Mouse (Mus musculus): ENCODE data around the gene Tsku.

- TF ChIP-seq GATA1 (IDR thresholded peaks at IDR 0.05; ENCODE audit: borderline replicate concordance, low read length) (no peak), FLI1 (IDR thresholded peaks at IDR 0.05; ENCODE audit: low read length) (no peak)
Observed at GRCm38 (mm10) chr7:98324228-98324627, 36.9 kb downstream of the Tsku start.

Data from megakaryocyte, embryonic 14.5 days (primary cell).